ENCODE assay signal across 23 mouse cellular contexts in the genomic region with DNA sequence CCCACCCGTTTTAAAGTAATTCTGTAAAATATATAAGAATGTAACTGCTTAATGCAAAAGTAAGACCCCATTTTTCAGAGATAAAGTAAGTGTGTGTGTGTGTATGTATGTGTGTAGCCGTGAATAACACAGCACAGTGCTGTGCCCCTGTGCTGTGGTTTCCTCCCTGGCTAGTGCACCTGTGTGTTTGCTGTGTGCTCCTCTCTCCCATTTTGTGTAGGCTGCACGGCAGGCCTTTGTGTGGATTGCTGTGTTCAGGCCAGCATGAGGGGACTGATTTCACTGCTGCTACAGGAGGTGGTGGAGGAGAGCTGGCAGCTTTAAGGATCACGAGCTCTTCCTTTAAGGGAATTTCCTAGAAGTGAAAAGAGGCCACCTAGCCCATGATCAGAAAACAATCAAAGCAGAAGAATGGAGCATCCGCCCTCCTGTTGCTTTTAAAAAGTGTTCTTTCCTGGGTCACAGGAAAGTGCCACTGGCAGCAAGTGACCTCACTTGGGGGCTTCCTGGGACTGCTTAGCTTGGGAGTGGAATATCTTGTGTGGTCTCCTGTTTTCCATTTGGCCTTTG.
DNase-seq lines count a peak whose midpoint lies in the region; ATAC-seq and TF ChIP-seq lines count a peak whose summit lies in the region.
"Had no signal": no experiment of that assay in that cellular context is flagged by ENCODE, and none has a peak within 500 bp of the region (broad histone marks: within the 10 kb centered on the region; RNA-seq: fewer than 3 reads in every experiment).

No protein-coding gene starts in this region.

- 0 out of 2 replicates have a peak overlapping the region, but pooled peaks have one; percentile 2 for H3K27ac ChIP-seq in liver, adult 2 months (replicated peaks; ENCODE audit: insufficient read depth, low read depth, low read length)
- no peak overlapping the region for H3K27ac ChIP-seq in liver, postnatal 0 days (ENCODE audit: low read depth)
- H3K27ac ChIP-seq: forebrain, embryonic 10.5 days; heart, adult 2 months; heart, embryonic 15.5 days; hindbrain, postnatal 0 days; limb, embryonic 15.5 days had no signal

- peaks cover 40% of the 10 kb centered on the region for H3K79me2 ChIP-seq in liver, adult 2 months (ENCODE audit: control insufficient read depth, insufficient read depth, low read length)

- H3K9ac ChIP-seq in liver, adult 2 months (ENCODE audit: low read depth, low read length) = no peak overlapping the region
- no peak overlapping the region for H3K9ac ChIP-seq in liver, postnatal 0 days (replicated peaks)
- H3K9ac ChIP-seq: heart, embryonic 15.5 days; limb, embryonic 15.5 days had no signal

- H3K9me3 ChIP-seq in liver, postnatal 0 days (ENCODE audit: low read length) = no peaks in the 10 kb centered on the region
- H3K9me3 ChIP-seq: forebrain, embryonic 10.5 days; heart, embryonic 15.5 days; limb, embryonic 15.5 days had no signal

- H3K27me3 ChIP-seq in liver, adult 2 months (ENCODE audit: control insufficient read depth, insufficient read depth, low read length) = no peaks in the 10 kb centered on the region
- no peaks in the 10 kb centered on the region for H3K27me3 ChIP-seq in liver, postnatal 0 days (ENCODE audit: insufficient read depth, low read length)
- H3K27me3 ChIP-seq: heart, embryonic 15.5 days; limb, embryonic 15.5 days; Patski had no signal

- TF ChIP-seq POLR2A in liver, adult 2 months (IDR thresholded peaks at IDR 0.05; ENCODE audit: extremely low read depth, insufficient read depth, low read length) = no peak

- no peak for TF ChIP-seq EP300 in liver, postnatal 0 days (IDR thresholded peaks at IDR 0.05; ENCODE audit: low read depth)

- no peak for ATAC-seq in liver, postnatal 0 days
- ATAC-seq: hindbrain, postnatal 0 days; midbrain, embryonic 16.5 days; Patski had no signal

- WGBS in liver, adult 2 months = 51% methylated on average over 5 of the region's 5 CpGs
- WGBS in liver, postnatal 0 days (ENCODE audit: insufficient replicate concordance) = 59% methylated on average over 5 of the region's 5 CpGs

- no peak for TF ChIP-seq CTCF in liver, adult 2 months (IDR thresholded peaks at IDR 0.05; ENCODE audit: low read depth, low read length)
- no peak for TF ChIP-seq CTCF in liver, postnatal 0 days (IDR thresholded peaks at IDR 0.05; ENCODE audit: low read depth)

- H3K4me1 ChIP-seq in liver, adult 2 months (ENCODE audit: control insufficient read depth, insufficient read depth, low read length) = peaks cover 24% of the 10 kb centered on the region
- peaks cover 38% of the 10 kb centered on the region for H3K4me1 ChIP-seq in liver, postnatal 0 days (ENCODE audit: insufficient read depth)

- H3K4me2 ChIP-seq in liver, postnatal 0 days (ENCODE audit: low read depth, low read length) = no peak overlapping the region
- H3K4me2 ChIP-seq: heart, embryonic 15.5 days; limb, embryonic 15.5 days had no signal

- no peak overlapping the region for H3K4me3 ChIP-seq in liver, adult 2 months (ENCODE audit: insufficient read depth, low read depth, low read length)
- no peak overlapping the region for H3K4me3 ChIP-seq in liver, postnatal 0 days (ENCODE audit: low read depth, low read length)
- H3K4me3 ChIP-seq: forebrain, embryonic 10.5 days; heart, adult 2 months; heart, embryonic 15.5 days; limb, embryonic 15.5 days had no signal

- no peak for DNase-seq in liver, adult 2 months (ENCODE audit: extremely low read depth, low read depth, low spot score)
- no peak for DNase-seq in liver, postnatal 0 days
- DNase-seq in ES-CJ7 (ENCODE audit: low read depth, low spot score) = peak; percentile 36
- peak; percentile 29 for DNase-seq in induced T-regulatory cell, adult 2 months (ENCODE audit: low read depth)
- peak; percentile 52 for DNase-seq in thymus, postnatal 4 days
- no peak for DNase-seq in cerebellum, adult 11 months
- DNase-seq in right cerebral cortex, postnatal 10 days (ENCODE audit: low spot score in 2 of 2) = no peak
- DNase-seq: adrenal gland, postnatal 36 days; B cell, adult 2 months; cerebellum, adult 2 months; gastrocnemius, postnatal 10 days; heart, adult 2 months; kidney, adult 2 months; kidney, postnatal 10 days; lung, adult 2 months; lung, postnatal 36 days; right cerebral cortex, adult 18-20 months had no signal

- no peaks in the 10 kb centered on the region for H3K36me3 ChIP-seq in liver, adult 2 months (ENCODE audit: control insufficient read depth, insufficient read depth, low read length)
- H3K36me3 ChIP-seq in liver, postnatal 0 days (replicated peaks; ENCODE audit: insufficient read depth, low read length) = no peaks in the 10 kb centered on the region
- H3K36me3 ChIP-seq: heart, embryonic 15.5 days; limb, embryonic 15.5 days had no signal

Comparison
In these comparisons a context has a peak if more than half of its experiments do, and no peak if none do; other contexts are left out.
1. DNase-seq: peak in ES-CJ7 (single experiment), induced T-regulatory cell, adult 2 months (single experiment) and thymus, postnatal 4 days (single experiment); none in liver, adult 2 months (single experiment), liver, postnatal 0 days (single experiment), cerebellum, adult 11 months (single experiment) and right cerebral cortex, postnatal 10 days (0 of 2).